Mouse (Mus musculus): ENCODE data around the gene 1700074P13Rik. TPM values are rescaled to one million over a fixed set of nuclear protein-coding genes. Genes with fewer than 3 reads are reported as not detected.
A peak's percentile ranks its signal among the peaks of the same experiment; 100 is the strongest.
"Not testable (repeated sequence)": the region's sequence is repeated elsewhere in the genome, so short reads cannot be mapped to it uniquely, and the experiment has no call there.

Gene 1700074P13Rik
- polyA plus RNA-seq (2014; fragmentation: Nextera tagmentation; extraction: Ambion mirVana) = not detected in 2 replicates

- WGBS = 94% methylated on average over 10 of the region's 10 CpGs
- Histone ChIP-seq H3K9ac (ENCODE audit: low read length) (no peak within 1 kb of the TSS), H3K4me2 (ENCODE audit: low read length) (no peak within 1 kb of the TSS), H3K27me3 (replicated peaks; ENCODE audit: control insufficient read depth, insufficient read depth, low read length) (no peaks in the 10 kb centered on the region), H3K9me3 (replicated peaks; ENCODE audit: control insufficient read depth, low read length) (no peaks in the 10 kb centered on the region), H3K4me1 (ENCODE audit: control insufficient read depth, insufficient read depth, low read length) (no peaks in the 10 kb centered on the region), H3K4me3 (ENCODE audit: low read depth, low read length) (no peak within 1 kb of the TSS), H3K27ac (ENCODE audit: low read depth, low read length) (no peak within 1 kb of the TSS), H3K36me3 (ENCODE audit: control insufficient read depth, insufficient read depth, low read length) (no peaks in the 10 kb centered on the region)
- no peak for DNase-seq (ENCODE audit: low spot score)
- no peak for ATAC-seq
Observed at GRCm38 (mm10) chr6:40940457-40940856, at the start of gene 1700074P13Rik. TSS of gene 1700074P13Rik (minus strand) at chr6:40940557.

- H3K4me2 ChIP-seq (ENCODE audit: low read length); H3K4me1 ChIP-seq (ENCODE audit: control insufficient read depth, insufficient read depth, low read length); H3K9ac ChIP-seq (ENCODE audit: low read length); ATAC-seq; H3K9me3 ChIP-seq (replicated peaks; ENCODE audit: control insufficient read depth, low read length); H3K36me3 ChIP-seq (ENCODE audit: control insufficient read depth, insufficient read depth, low read length); H3K27me3 ChIP-seq (replicated peaks; ENCODE audit: control insufficient read depth, insufficient read depth, low read length); H3K27ac ChIP-seq (ENCODE audit: low read depth, low read length); DNase-seq (ENCODE audit: low spot score); H3K4me3 ChIP-seq (ENCODE audit: low read depth, low read length): not testable (repeated sequence)
- 88% methylated on average over 2 of the region's 2 CpGs for WGBS
Observed at GRCm38 (mm10) chr6:40964454-40964853, 24.1 kb upstream of the 1700074P13Rik start, which contains the start of gene 1810009J06Rik. TSS of gene 1810009J06Rik (plus strand) at chr6:40964754.

- no peaks in the 10 kb centered on the region for H3K4me1 ChIP-seq (ENCODE audit: control insufficient read depth, insufficient read depth, low read length)
- no peak for ATAC-seq
- no peak for DNase-seq (ENCODE audit: low spot score)
- H3K9me3 ChIP-seq (replicated peaks; ENCODE audit: control insufficient read depth, low read length) = no peaks in the 10 kb centered on the region
- H3K27me3 ChIP-seq (replicated peaks; ENCODE audit: control insufficient read depth, insufficient read depth, low read length) = no peaks in the 10 kb centered on the region
- H3K36me3 ChIP-seq (ENCODE audit: control insufficient read depth, insufficient read depth, low read length) = no peaks in the 10 kb centered on the region
- H3K9ac ChIP-seq (ENCODE audit: low read length) = no peak overlapping the region
- WGBS = 68% methylated on average over 2 of the region's 2 CpGs
- no peak overlapping the region for H3K27ac ChIP-seq (ENCODE audit: low read depth, low read length)
- H3K4me3 ChIP-seq (ENCODE audit: low read depth, low read length) = no peak overlapping the region
- H3K4me2 ChIP-seq (ENCODE audit: low read length) = no peak overlapping the region
Observed at GRCm38 (mm10) chr6:40953716-40954115, 13.4 kb upstream of the 1700074P13Rik start.

- no peak within 1 kb of the TSS for H3K27ac ChIP-seq (ENCODE audit: low read depth, low read length)
- no peak within 1 kb of the TSS for H3K4me3 ChIP-seq (ENCODE audit: low read depth, low read length)
- no peak within 1 kb of the TSS for H3K9ac ChIP-seq (ENCODE audit: low read length)
- no peaks in the 10 kb centered on the region for H3K27me3 ChIP-seq (replicated peaks; ENCODE audit: control insufficient read depth, insufficient read depth, low read length)
- no peaks in the 10 kb centered on the region for H3K4me1 ChIP-seq (ENCODE audit: control insufficient read depth, insufficient read depth, low read length)
- no peaks in the 10 kb centered on the region for H3K9me3 ChIP-seq (replicated peaks; ENCODE audit: control insufficient read depth, low read length)
- H3K36me3 ChIP-seq (ENCODE audit: control insufficient read depth, insufficient read depth, low read length) = no peaks in the 10 kb centered on the region
- H3K4me2 ChIP-seq (ENCODE audit: low read length) = no peak within 1 kb of the TSS
- ATAC-seq = no peak
- DNase-seq (ENCODE audit: low spot score) = no peak
Observed at GRCm38 (mm10) chr6:40951770-40952169, 11.4 kb upstream of the 1700074P13Rik start, which contains the start of gene Gm4744. TSS of gene Gm4744 (minus strand) at chr6:40951870.

- ATAC-seq (no peak), DNase-seq (ENCODE audit: low spot score) (no peak)
- Histone ChIP-seq H3K36me3 (ENCODE audit: control insufficient read depth, insufficient read depth, low read length) (no peaks in the 10 kb centered on the region), H3K9ac (ENCODE audit: low read length) (no peak overlapping the region), H3K4me2 (ENCODE audit: low read length) (no peak overlapping the region), H3K27ac (ENCODE audit: low read depth, low read length) (no peak overlapping the region), H3K4me1 (ENCODE audit: control insufficient read depth, insufficient read depth, low read length) (no peaks in the 10 kb centered on the region), H3K9me3 (replicated peaks; ENCODE audit: control insufficient read depth, low read length) (no peaks in the 10 kb centered on the region), H3K27me3 (replicated peaks; ENCODE audit: control insufficient read depth, insufficient read depth, low read length) (no peaks in the 10 kb centered on the region), H3K4me3 (ENCODE audit: low read depth, low read length) (no peak overlapping the region)
- WGBS = 85% methylated on average over 4 of the region's 4 CpGs
Observed at GRCm38 (mm10) chr6:40919954-40920353, 20.4 kb downstream of the 1700074P13Rik start.

- no peak for ATAC-seq
- Histone ChIP-seq H3K4me2 (ENCODE audit: low read length) (no peak within 1 kb of the TSS), H3K4me1 (ENCODE audit: control insufficient read depth, insufficient read depth, low read length) (no peaks in the 10 kb centered on the region), H3K9ac (ENCODE audit: low read length) (no peak within 1 kb of the TSS), H3K4me3 (ENCODE audit: low read depth, low read length) (no peak within 1 kb of the TSS), H3K27ac (ENCODE audit: low read depth, low read length) (no peak within 1 kb of the TSS), H3K27me3 (replicated peaks; ENCODE audit: control insufficient read depth, insufficient read depth, low read length) (no peaks in the 10 kb centered on the region), H3K9me3 (replicated peaks; ENCODE audit: control insufficient read depth, low read length) (no peaks in the 10 kb centered on the region), H3K36me3 (ENCODE audit: control insufficient read depth, insufficient read depth, low read length) (no peaks in the 10 kb centered on the region)
- DNase-seq (ENCODE audit: low spot score) = no peak
Observed at GRCm38 (mm10) chr6:40900287-40900686, 40.1 kb downstream of the 1700074P13Rik start, which contains the start of gene Prss58. TSS of gene Prss58 (minus strand) at chr6:40900387.

- Histone ChIP-seq H3K9me3 (replicated peaks; ENCODE audit: control insufficient read depth, low read length) (no peaks in the 10 kb centered on the region), H3K4me2 (ENCODE audit: low read length) (no peak overlapping the region), H3K27ac (ENCODE audit: low read depth, low read length) (no peak overlapping the region), H3K36me3 (ENCODE audit: control insufficient read depth, insufficient read depth, low read length) (no peaks in the 10 kb centered on the region), H3K4me3 (ENCODE audit: low read depth, low read length) (no peak overlapping the region), H3K27me3 (replicated peaks; ENCODE audit: control insufficient read depth, insufficient read depth, low read length) (no peaks in the 10 kb centered on the region), H3K4me1 (ENCODE audit: control insufficient read depth, insufficient read depth, low read length) (no peaks in the 10 kb centered on the region), H3K9ac (ENCODE audit: low read length) (no peak overlapping the region)
- no peak for DNase-seq (ENCODE audit: low spot score)
- 86% methylated on average over 1 of the region's 1 CpGs for WGBS
- no peak for ATAC-seq
Observed at GRCm38 (mm10) chr6:40894716-40895115, 45.6 kb downstream of the 1700074P13Rik start.

GRCm38 (mm10) chr6:40893577-40893976 lies 46.8 kb downstream of the 1700074P13Rik start:
- Histone ChIP-seq H3K27me3 (replicated peaks; ENCODE audit: control insufficient read depth, insufficient read depth, low read length) (no peaks in the 10 kb centered on the region), H3K4me1 (ENCODE audit: control insufficient read depth, insufficient read depth, low read length) (no peaks in the 10 kb centered on the region), H3K27ac (ENCODE audit: low read depth, low read length) (no peak overlapping the region), H3K9ac (ENCODE audit: low read length) (no peak overlapping the region), H3K36me3 (ENCODE audit: control insufficient read depth, insufficient read depth, low read length) (no peaks in the 10 kb centered on the region), H3K9me3 (replicated peaks; ENCODE audit: control insufficient read depth, low read length) (no peaks in the 10 kb centered on the region), H3K4me3 (ENCODE audit: low read depth, low read length) (no peak overlapping the region), H3K4me2 (ENCODE audit: low read length) (no peak overlapping the region)
- ATAC-seq (no peak), DNase-seq (ENCODE audit: low spot score) (peak; percentile 7)
- 48% methylated on average over 7 of the region's 7 CpGs for whole genome bisulfite sequencing

GRCm38 (mm10) chr6:40891754-40892153 lies 48.6 kb downstream of the 1700074P13Rik start:
- H3K27me3 ChIP-seq (replicated peaks; ENCODE audit: control insufficient read depth, insufficient read depth, low read length) = no peaks in the 10 kb centered on the region
- H3K9ac ChIP-seq (ENCODE audit: low read length) = no peak overlapping the region
- no peaks in the 10 kb centered on the region for H3K9me3 ChIP-seq (replicated peaks; ENCODE audit: control insufficient read depth, low read length)
- DNase-seq (ENCODE audit: low spot score) (no peak), ATAC-seq (no peak)
- 86% methylated on average over 4 of the region's 4 CpGs for WGBS
- H3K36me3 ChIP-seq (ENCODE audit: control insufficient read depth, insufficient read depth, low read length) = no peaks in the 10 kb centered on the region
- no peaks in the 10 kb centered on the region for H3K4me1 ChIP-seq (ENCODE audit: control insufficient read depth, insufficient read depth, low read length)
- no peak overlapping the region for H3K4me2 ChIP-seq (ENCODE audit: low read length)
- H3K4me3 ChIP-seq (ENCODE audit: low read depth, low read length) = no peak overlapping the region
- H3K27ac ChIP-seq (ENCODE audit: low read depth, low read length) = no peak overlapping the region

Measured in forebrain, embryonic 14.5 days (tissue).